Mouse (Mus musculus): ENCODE measurements around the gene Aox2.

GRCm38 (mm10) chr1:58257195-58257991, 20.7 kb upstream of the Aox2 start:
- TF ChIP-seq POLR2A (IDR thresholded peaks at IDR 0.05; ENCODE audit: insufficient read depth, low read length): no peak
- TF ChIP-seq CTCF (IDR thresholded peaks at IDR 0.05; ENCODE audit: low read depth, low read length): no peak
- no peak for TF ChIP-seq EP300 (IDR thresholded peaks at IDR 0.05; ENCODE audit: insufficient read depth, low read depth, low read length)
